Mouse (Mus musculus): ENCODE data around the gene Diaph2. TPM values are rescaled to one million over a fixed set of nuclear protein-coding genes. Genes with fewer than 3 reads are reported as not detected.
"Not testable (repeated sequence)": the region's sequence is repeated elsewhere in the genome, so short reads cannot be mapped to it uniquely, and the experiment has no call there.

Gene Diaph2
- polyA plus RNA-seq, 1 experiment from 2014 or later = 7.9 TPM

- H3K27ac ChIP-seq = no peak overlapping the region
Measured at GRCm38 (mm10) chrX:130403214-130403613, 653.7 kb downstream of the Diaph2 start.

GRCm38 (mm10) chrX:130407471-130407870 is 657.9 kb downstream of the Diaph2 start:
- 89% methylated on average over 3 of the region's 3 CpGs for WGBS
- not testable (repeated sequence) for H3K4me1 ChIP-seq; H3K9ac ChIP-seq; H3K9me3 ChIP-seq; ATAC-seq (ENCODE audit: low FRiP score); H3K27ac ChIP-seq; H3K27me3 ChIP-seq; H3K4me2 ChIP-seq; H3K4me3 ChIP-seq (replicated peaks); H3K36me3 ChIP-seq (replicated peaks)

More at GRCm38 (mm10) chrX:130403214-130403613, 653.7 kb downstream of the Diaph2 start:
- Histone ChIP-seq H3K4me3 (replicated peaks) (no peak overlapping the region), H3K36me3 (replicated peaks) (no peaks in the 10 kb centered on the region), H3K9ac (no peak overlapping the region), H3K4me2 (no peak overlapping the region), H3K9me3 (no peaks in the 10 kb centered on the region), H3K4me1 (no peaks in the 10 kb centered on the region), H3K27me3 (no peaks in the 10 kb centered on the region)
- 51% methylated on average over 3 of the region's 3 CpGs for WGBS
- no peak for ATAC-seq (ENCODE audit: low FRiP score)

- WGBS = 91% methylated on average over 1 of the region's 1 CpGs
- H3K4me1 ChIP-seq = no peaks in the 10 kb centered on the region
- no peaks in the 10 kb centered on the region for H3K9me3 ChIP-seq
- H3K27ac ChIP-seq = no peak overlapping the region
- H3K36me3 ChIP-seq (replicated peaks) = no peaks in the 10 kb centered on the region
- H3K27me3 ChIP-seq = no peaks in the 10 kb centered on the region
- H3K4me2 ChIP-seq = no peak overlapping the region
- ATAC-seq (ENCODE audit: low FRiP score) = no peak
- no peak overlapping the region for H3K9ac ChIP-seq
- no peak overlapping the region for H3K4me3 ChIP-seq (replicated peaks)
Measured at GRCm38 (mm10) chrX:130408985-130409384, 659.4 kb downstream of the Diaph2 start.

GRCm38 (mm10) chrX:130423134-130423533 is 673.6 kb downstream of the Diaph2 start:
- Histone ChIP-seq H3K36me3 (replicated peaks) (no peaks in the 10 kb centered on the region), H3K4me2 (no peak overlapping the region), H3K27ac (no peak overlapping the region), H3K27me3 (no peaks in the 10 kb centered on the region), H3K9me3 (no peaks in the 10 kb centered on the region), H3K4me3 (replicated peaks) (no peak overlapping the region), H3K4me1 (no peaks in the 10 kb centered on the region), H3K9ac (no peak overlapping the region)
- ATAC-seq (ENCODE audit: low FRiP score) = no peak
- 75% methylated on average over 2 of the region's 2 CpGs for WGBS

- H3K4me1 ChIP-seq = no peaks in the 10 kb centered on the region
- H3K36me3 ChIP-seq (replicated peaks) = no peaks in the 10 kb centered on the region
- no peak overlapping the region for H3K4me2 ChIP-seq
- H3K9me3 ChIP-seq = no peaks in the 10 kb centered on the region
- peak; percentile 17; the same call in 1 of the 2 replicates for ATAC-seq (ENCODE audit: low FRiP score)
- H3K9ac ChIP-seq = no peak overlapping the region
- no peak overlapping the region for H3K4me3 ChIP-seq (replicated peaks)
- H3K27ac ChIP-seq = no peak overlapping the region
- H3K27me3 ChIP-seq = no peaks in the 10 kb centered on the region
- 35% methylated on average over 4 of the region's 4 CpGs for WGBS
Measured at GRCm38 (mm10) chrX:130451822-130452487, 702.4 kb downstream of the Diaph2 start.

- WGBS = 44% methylated on average over 4 of the region's 4 CpGs
- Histone ChIP-seq H3K4me3 (replicated peaks) (no peak overlapping the region), H3K27ac (no peak overlapping the region), H3K9ac (no peak overlapping the region), H3K27me3 (no peaks in the 10 kb centered on the region), H3K4me1 (no peaks in the 10 kb centered on the region), H3K9me3 (no peaks in the 10 kb centered on the region), H3K4me2 (no peak overlapping the region), H3K36me3 (replicated peaks) (no peaks in the 10 kb centered on the region)
- ATAC-seq (ENCODE audit: low FRiP score) = peak; percentile 57; the same call in 1 of the 2 replicates
Measured at GRCm38 (mm10) chrX:130452488-130452823, 702.9 kb downstream of the Diaph2 start.

- no peak overlapping the region for H3K4me2 ChIP-seq
- no peaks in the 10 kb centered on the region for H3K36me3 ChIP-seq (replicated peaks)
- H3K9me3 ChIP-seq = no peaks in the 10 kb centered on the region
- no peak overlapping the region for H3K4me3 ChIP-seq (replicated peaks)
- H3K27me3 ChIP-seq = no peaks in the 10 kb centered on the region
- WGBS = 38% methylated on average over 2 of the region's 2 CpGs
- H3K9ac ChIP-seq = no peak overlapping the region
- no peaks in the 10 kb centered on the region for H3K4me1 ChIP-seq
- H3K27ac ChIP-seq = no peak overlapping the region
- no peak for ATAC-seq (ENCODE audit: low FRiP score)
Measured at GRCm38 (mm10) chrX:130473133-130473532, 723.6 kb downstream of the Diaph2 start.

- no peak for ATAC-seq (ENCODE audit: low FRiP score)
- Histone ChIP-seq H3K36me3 (replicated peaks) (no peaks in the 10 kb centered on the region), H3K9me3 (no peaks in the 10 kb centered on the region), H3K4me3 (replicated peaks) (no peak overlapping the region), H3K27ac (no peak overlapping the region), H3K9ac (no peak overlapping the region), H3K4me1 (no peaks in the 10 kb centered on the region), H3K4me2 (no peak overlapping the region), H3K27me3 (no peaks in the 10 kb centered on the region)
- 96% methylated on average over 1 of the region's 1 CpGs for WGBS
Measured at GRCm38 (mm10) chrX:130480877-130481276, 731.3 kb downstream of the Diaph2 start.

GRCm38 (mm10) chrX:130502680-130503464 is 753.3 kb downstream of the Diaph2 start:
- Histone ChIP-seq H3K9ac (no peak overlapping the region), H3K27me3 (no peaks in the 10 kb centered on the region), H3K36me3 (replicated peaks) (no peaks in the 10 kb centered on the region), H3K9me3 (no peaks in the 10 kb centered on the region), H3K4me2 (no peak overlapping the region; the same call in 1 of the 2 replicates), H3K27ac (no peak overlapping the region), H3K4me3 (replicated peaks) (no peak overlapping the region), H3K4me1 (peaks cover 6% of the 10 kb centered on the region)
- WGBS = 57% methylated on average over 12 of the region's 12 CpGs
- no peak; the same call in 1 of the 2 replicates for ATAC-seq (ENCODE audit: low FRiP score)

GRCm38 (mm10) chrX:130503465-130503860 is 753.9 kb downstream of the Diaph2 start:
- Histone ChIP-seq H3K4me1 (peaks cover 6% of the 10 kb centered on the region), H3K9me3 (no peaks in the 10 kb centered on the region), H3K27ac (no peak overlapping the region), H3K36me3 (replicated peaks) (no peaks in the 10 kb centered on the region), H3K9ac (no peak overlapping the region), H3K27me3 (no peaks in the 10 kb centered on the region), H3K4me2 (no peak overlapping the region), H3K4me3 (replicated peaks) (no peak overlapping the region)
- WGBS = 69% methylated on average over 3 of the region's 3 CpGs
- ATAC-seq (ENCODE audit: low FRiP score) = no peak

- WGBS = 19% methylated on average over 5 of the region's 5 CpGs
- Histone ChIP-seq H3K9ac (no peak overlapping the region), H3K4me2 (no peak overlapping the region), H3K36me3 (replicated peaks) (no peaks in the 10 kb centered on the region), H3K27ac (no peak overlapping the region), H3K4me1 (peaks cover 6% of the 10 kb centered on the region), H3K27me3 (no peaks in the 10 kb centered on the region), H3K4me3 (replicated peaks) (no peak overlapping the region), H3K9me3 (no peaks in the 10 kb centered on the region)
- ATAC-seq (ENCODE audit: low FRiP score) = peak; percentile 64; the same call in 1 of the 2 replicates
Measured at GRCm38 (mm10) chrX:130505626-130506025, 756.1 kb downstream of the Diaph2 start.
